ENCODE assay signal across 8 mouse cellular contexts in the genomic region with DNA sequence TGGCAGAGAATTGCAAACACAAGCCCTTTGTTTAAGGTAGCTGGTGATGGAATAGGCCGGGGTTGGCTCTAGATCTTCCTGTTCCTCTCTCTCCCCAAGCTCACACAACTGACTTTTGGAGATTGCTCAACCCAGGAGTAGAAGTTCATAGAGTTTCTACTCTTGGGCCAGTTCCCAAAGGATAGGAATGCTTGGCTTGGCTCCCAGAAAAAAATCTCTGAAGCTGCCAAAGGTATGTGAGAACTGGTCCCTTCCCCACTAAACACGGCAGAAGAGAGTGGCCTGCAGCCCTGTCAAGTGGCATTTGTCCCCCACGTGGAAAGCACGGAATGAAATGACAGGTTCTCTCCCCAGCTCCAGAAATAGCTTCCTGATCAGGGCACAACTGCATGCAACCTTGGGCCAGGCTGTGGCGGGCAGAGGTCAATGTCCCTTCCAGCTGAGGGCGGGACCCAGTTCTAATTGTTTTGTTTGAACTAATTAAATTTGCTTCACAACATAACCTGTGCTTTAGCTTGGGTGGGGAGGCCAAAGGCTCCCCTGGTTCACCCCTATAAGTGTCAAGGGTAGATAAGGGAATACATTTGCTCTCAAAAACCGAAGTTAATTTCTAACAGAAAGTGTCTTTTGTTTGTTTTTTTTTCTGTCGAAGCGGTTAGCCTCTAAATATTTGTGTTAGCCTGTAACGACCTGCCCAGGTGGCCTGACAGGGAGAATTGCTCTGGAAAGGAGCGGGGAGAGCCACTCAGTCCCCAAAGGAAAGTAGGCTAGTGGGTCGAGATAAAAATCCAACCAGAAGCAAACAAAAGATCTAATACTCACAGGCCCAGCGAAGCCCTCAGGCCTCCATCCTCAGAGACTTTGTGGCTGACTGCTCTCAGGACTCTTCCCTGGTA.
DNase-seq lines count a peak whose midpoint lies in the region; ATAC-seq and TF ChIP-seq lines count a peak whose summit lies in the region.

No protein-coding gene starts in this region.

- no peak for TF ChIP-seq CTCF in testis, adult 2 months (IDR thresholded peaks at IDR 0.05; ENCODE audit: control insufficient read depth, insufficient read depth, insufficient replicate concordance, low read depth, low read length)

- H3K27me3 ChIP-seq in intestine, embryonic 16.5 days (replicated peaks; ENCODE audit: control insufficient read depth, insufficient read depth, low read length) = no peaks in the 10 kb centered on the region
- H3K27me3 ChIP-seq in testis, adult 2 months (ENCODE audit: control insufficient read depth, insufficient read depth, low read length) = no peaks in the 10 kb centered on the region

- DNase-seq in ES-E14 (ENCODE audit: low read depth, low spot score) = no peak
- DNase-seq in adrenal gland, postnatal 10 days = peak; percentile 79
- DNase-seq in gastrocnemius, postnatal 36 days = peak; percentile 50 to 51
- peak; percentile 87 to 92 for DNase-seq in lung, adult 18-20 months
- DNase-seq in layer of hippocampus, postnatal 25 days (ENCODE audit: extremely low spot score in 1 of 2, low spot score in 1 of 2) = no peak
- DNase-seq in frontal cortex, postnatal 14 days (ENCODE audit: low spot score in 2 of 2) = no peak

- peak overlapping the region; percentile 9; the same call in 1 of the 2 replicates for H3K9ac ChIP-seq in ES-E14 (ENCODE audit: insufficient read depth, low read depth, low read length, poor library complexity, severe bottlenecking)
- no peak overlapping the region for H3K9ac ChIP-seq in intestine, embryonic 16.5 days (ENCODE audit: low read depth, low read length)

- no peak for TF ChIP-seq POLR2A in testis, adult 2 months (IDR thresholded peaks at IDR 0.05; ENCODE audit: control insufficient read depth, low read depth, low read length)

- in situ Hi-C loops in ES-E14 (cut with MboI; ENCODE audit: low sequenced_read_pairs in 2 of 2, unreplicated experiment in 2 of 2) = no loop called here

- H3K27ac ChIP-seq in ES-E14 (ENCODE audit: insufficient read depth, low read depth, low read length, poor library complexity, severe bottlenecking) = no peak overlapping the region
- peak overlapping the region; percentile 57 for H3K27ac ChIP-seq in intestine, embryonic 16.5 days (ENCODE audit: low read length)
- H3K27ac ChIP-seq in testis, adult 2 months (ENCODE audit: control insufficient read depth, insufficient read depth, low read depth, low read length) = peak overlapping the region; percentile 46; the same call in 1 of the 2 replicates

- no peaks in the 10 kb centered on the region for H3K9me3 ChIP-seq in ES-E14 (ENCODE audit: control insufficient read depth, insufficient read depth, low read depth, low read length)
- H3K9me3 ChIP-seq in intestine, embryonic 16.5 days (ENCODE audit: control insufficient read depth, low read length) = no peaks in the 10 kb centered on the region

- no peak overlapping the region for H3K4me3 ChIP-seq in ES-E14 (ENCODE audit: insufficient read depth in 1 of 2, low read depth in 1 of 2, low read length in 2 of 2, poor library complexity in 1 of 2, severe bottlenecking in 1 of 2)
- no peak overlapping the region for H3K4me3 ChIP-seq in intestine, embryonic 16.5 days (ENCODE audit: low read length)
- H3K4me3 ChIP-seq in testis, adult 2 months (ENCODE audit: control insufficient read depth, low read depth, low read length) = no peak overlapping the region

- H3K36me3 ChIP-seq in ES-E14 (ENCODE audit: control insufficient read depth, insufficient read depth, low read length, poor library complexity, severe bottlenecking) = no peaks in the 10 kb centered on the region
- H3K36me3 ChIP-seq in intestine, embryonic 16.5 days (ENCODE audit: control insufficient read depth, insufficient read depth, low read length) = no peaks in the 10 kb centered on the region
- H3K36me3 ChIP-seq in testis, adult 2 months (ENCODE audit: control insufficient read depth, insufficient read depth, low read length) = no peaks in the 10 kb centered on the region

- 23% methylated on average over 13 of the region's 13 CpGs for WGBS in intestine, embryonic 16.5 days

- H3K4me2 ChIP-seq in intestine, embryonic 16.5 days (ENCODE audit: low read depth, low read length) = no peak overlapping the region

- peaks cover 15 to 22% of the 10 kb centered on the region in 2 experiments for H3K4me1 ChIP-seq in ES-E14 (ENCODE audit: control insufficient read depth in 2 of 2, insufficient read depth in 2 of 2, low read length in 2 of 2, poor library complexity in 1 of 2)
- H3K4me1 ChIP-seq in intestine, embryonic 16.5 days (ENCODE audit: control insufficient read depth, insufficient read depth, low read length) = peaks cover 13% of the 10 kb centered on the region
- no peaks in the 10 kb centered on the region; the same call in 1 of the 2 replicates for H3K4me1 ChIP-seq in testis, adult 2 months (ENCODE audit: control insufficient read depth, insufficient read depth, low read length)

- intact Hi-C loops in gastrocnemius, postnatal 36 days (cut with DNase I) = no loop called here

- ATAC-seq in intestine, embryonic 16.5 days = peak; percentile 48

TF ChIP-seq in ES-E14, 5 proteins besides CTCF, POLR2A, EP300 and RAD21:
- TF ChIP-seq MAFK (IDR thresholded peaks at IDR 0.05; ENCODE audit: insufficient read depth, low read depth, low read length) (no peak), ZC3H11A (IDR thresholded peaks at IDR 0.05; ENCODE audit: borderline replicate concordance, low read depth, low read length) (no peak), CHD2 (IDR thresholded peaks at IDR 0.05; ENCODE audit: low read depth, low read length) (no peak), ZNF384 (IDR thresholded peaks at IDR 0.05; ENCODE audit: low read depth, low read length) (no peak), HCFC1 (IDR thresholded peaks at IDR 0.05; ENCODE audit: borderline replicate concordance, insufficient read depth, low read length) (no peak)

Comparison
In these comparisons a context has a peak if more than half of its experiments do, and no peak if none do; other contexts are left out.
1. DNase-seq: peak in adrenal gland, postnatal 10 days (single experiment), gastrocnemius, postnatal 36 days (2 of 2) and lung, adult 18-20 months (2 of 2); none in ES-E14 (single experiment), layer of hippocampus, postnatal 25 days (0 of 2) and frontal cortex, postnatal 14 days (0 of 2).